Mouse (Mus musculus) liver, adult (tissue): ENCODE data around the gene Sorbs1.

Source experiments
- GATA4 ChIP-seq: IDR thresholded peaks from 2 replicates; pipeline ENCODE4 v1.6.1; 2014; ENCODE audit warnings: mild to moderate bottlenecking, low read length; ENCODE audit not compliant: insufficient replicate concordance

Sorbs1 gene

DNA sequence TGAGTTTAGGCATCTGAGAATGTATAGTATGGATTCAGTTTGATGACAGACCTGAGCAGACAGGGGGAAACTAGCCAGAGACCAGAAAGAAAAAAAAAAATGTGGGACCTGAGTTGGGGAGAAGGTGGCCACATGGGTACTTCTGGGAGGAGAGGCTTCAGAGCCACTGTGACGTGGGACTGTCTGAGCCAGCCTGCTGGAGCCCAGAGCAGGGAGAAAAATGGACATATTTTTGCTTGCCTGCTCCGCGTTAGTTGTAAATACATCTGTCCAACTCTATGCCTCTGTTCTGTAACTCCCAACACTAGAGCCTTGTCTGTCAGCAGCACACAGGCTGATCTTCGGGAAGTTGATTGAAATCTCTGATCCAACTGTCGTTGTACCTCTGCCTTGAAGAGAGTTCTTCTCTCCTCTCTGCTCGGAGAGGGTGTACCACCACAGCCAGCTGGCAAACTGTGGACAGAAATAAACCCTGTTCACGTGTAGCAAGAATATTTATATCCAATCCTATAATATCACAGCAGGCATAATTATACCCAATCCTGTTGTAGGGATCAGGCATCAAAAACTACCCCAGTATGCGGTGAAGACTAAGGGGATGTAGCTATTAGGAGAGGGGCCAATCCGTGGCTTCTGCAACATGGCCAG lies 12.9 kb upstream of the Sorbs1 start:
- TF ChIP-seq GATA4 = no peak

DNA sequence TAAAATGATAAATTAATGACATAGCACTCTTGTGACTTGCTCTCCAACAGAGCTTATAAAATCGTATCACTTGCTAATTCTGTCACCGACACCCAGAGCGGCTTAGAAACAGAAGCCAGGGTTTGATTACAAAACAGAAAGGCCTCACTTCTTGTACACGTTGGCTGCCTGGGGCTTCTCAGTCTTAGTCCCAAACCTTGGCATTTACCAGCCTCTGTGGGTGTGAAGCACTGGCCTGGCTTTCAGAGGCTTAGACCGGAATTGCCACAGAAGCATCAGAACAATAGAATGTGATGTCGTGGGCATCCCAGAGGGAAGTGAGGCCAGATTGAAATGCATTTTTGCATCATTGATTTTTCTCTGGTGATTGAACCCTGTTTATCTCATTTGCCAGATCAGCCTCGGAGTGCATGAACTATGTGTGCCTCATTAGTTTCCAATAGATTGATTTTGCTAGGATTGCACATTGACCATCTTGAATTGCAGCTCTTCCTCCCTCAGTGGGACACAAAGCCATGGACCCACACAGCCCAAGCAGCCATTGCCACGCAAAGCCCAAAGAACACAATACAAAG lies 9.9 kb upstream of the Sorbs1 start:
- TF ChIP-seq GATA4 = no peak

DNA sequence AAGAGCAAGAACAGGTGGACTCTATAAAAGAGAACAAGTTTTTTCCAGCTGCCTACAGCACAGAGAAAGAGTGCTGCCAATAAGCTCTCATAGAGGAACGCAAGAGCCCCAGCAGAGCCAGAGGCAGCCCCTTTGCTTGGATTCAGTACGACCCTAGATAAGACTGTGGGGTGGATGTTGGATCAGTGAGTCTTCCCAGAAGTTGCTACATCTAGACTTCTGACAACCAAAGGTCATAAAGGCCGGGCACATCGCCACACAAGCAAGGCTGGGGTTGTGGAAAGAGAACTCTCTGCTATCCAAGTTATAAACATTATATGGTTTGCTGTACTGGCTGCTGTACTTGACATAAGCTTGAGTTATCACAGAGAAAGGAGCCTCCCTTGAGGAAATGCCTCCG lies 6.8 kb upstream of the Sorbs1 start:
- peak; percentile 30; the same call in 1 of the 2 replicates for TF ChIP-seq GATA4

DNA sequence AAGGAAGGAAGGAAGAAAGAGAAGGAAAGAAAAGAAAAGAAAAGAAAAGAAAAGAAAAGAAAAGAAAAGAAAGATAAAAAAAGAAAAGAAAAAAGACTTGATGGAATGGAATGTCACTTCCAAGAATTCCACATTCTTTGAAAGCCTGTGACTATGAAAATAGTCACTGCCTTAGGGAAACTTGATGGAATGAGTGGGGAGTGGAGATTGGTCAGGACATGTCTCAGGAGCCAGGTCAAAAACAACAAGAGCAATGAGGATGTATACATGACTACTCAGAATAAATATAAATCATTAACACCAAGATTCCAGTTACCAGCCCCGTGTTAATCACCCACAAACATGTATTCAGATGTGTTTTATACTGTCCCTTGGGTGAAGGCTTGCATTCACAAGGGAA lies 5.1 kb upstream of the Sorbs1 start:
- no peak for TF ChIP-seq GATA4

DNA sequence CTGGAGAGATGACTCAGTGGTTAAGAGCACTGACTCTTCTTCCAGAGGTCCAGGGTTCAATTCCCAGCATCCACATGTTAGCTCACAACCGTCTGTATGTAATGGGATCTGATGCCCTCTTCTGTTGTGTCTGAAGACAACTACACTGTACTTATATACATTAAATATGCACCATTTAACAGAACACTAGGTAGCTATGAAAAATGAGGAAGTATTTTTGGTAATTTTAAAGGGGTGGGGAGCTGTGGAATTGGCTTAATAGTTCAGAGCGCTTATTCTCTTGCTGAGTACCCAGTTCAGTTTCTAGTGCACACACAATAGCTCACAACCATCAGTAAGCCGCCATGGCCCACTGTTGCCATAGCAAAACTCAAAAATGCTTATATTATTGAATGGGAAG lies 2.0 kb upstream of the Sorbs1 start:
- TF ChIP-seq GATA4 = no peak

DNA sequence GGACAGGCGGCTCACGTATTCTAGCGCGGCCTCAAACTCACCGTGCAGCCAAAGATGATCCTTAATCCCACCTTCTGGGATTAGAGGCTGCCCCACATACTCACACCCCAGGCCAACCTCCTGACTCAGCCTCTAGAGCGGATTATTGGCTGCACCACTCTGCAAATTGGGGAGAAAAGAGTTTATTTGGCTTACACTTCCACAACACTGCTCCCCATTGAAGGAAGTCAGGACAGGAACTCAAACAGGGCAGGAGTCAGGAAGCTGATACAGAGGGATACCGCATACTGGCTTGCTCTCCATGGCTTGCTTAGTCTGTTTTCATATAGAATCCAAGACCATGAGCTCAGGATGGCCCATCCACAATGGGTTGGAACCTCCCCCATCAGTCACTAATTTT lies 797 bp upstream of the Sorbs1 start:
- TF ChIP-seq GATA4 = no peak

DNA sequence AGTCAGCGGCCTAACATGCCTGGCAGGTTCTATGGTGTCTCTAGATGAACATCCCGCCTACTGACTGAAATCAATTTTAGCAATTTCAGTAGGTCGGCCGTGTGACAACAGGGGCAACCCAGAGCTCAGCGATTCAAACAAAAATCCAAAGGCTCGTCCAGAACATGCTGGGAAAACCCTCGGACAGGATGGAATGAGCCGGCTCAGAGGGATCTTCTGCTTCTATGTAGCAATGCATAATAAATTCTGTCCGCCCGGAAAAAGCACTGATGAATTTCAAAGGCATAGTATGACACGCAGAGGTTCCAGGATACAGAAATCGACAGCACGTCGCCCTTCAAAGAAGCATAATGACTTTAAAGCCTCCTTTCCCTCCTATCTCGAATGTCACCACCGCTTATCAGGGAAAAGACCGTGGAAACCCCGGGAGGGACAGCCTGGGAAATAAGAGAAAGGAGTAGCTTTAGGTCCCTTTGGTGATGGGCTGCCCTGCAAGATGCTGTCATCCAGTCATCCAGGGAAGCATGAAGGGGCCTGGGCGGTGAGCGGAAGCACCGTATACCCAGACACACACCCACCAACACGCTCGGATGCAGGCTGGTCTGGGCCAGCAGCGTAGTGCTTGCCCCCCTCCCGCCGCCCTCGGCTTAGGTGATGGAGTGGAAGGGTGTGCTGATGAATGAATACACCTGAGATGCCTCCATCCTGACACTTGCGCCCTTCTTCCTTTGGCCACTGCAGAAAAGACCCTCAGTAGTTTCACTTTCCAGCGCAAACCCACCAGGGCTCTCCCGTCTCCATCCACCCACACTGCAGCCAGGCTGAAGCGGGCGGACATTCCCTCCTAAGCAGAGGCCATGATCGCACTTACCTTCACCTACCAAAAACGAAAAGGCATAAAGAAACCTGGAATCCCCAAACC lies 818 bp downstream of the Sorbs1 start:
- no peak for TF ChIP-seq GATA4

DNA sequence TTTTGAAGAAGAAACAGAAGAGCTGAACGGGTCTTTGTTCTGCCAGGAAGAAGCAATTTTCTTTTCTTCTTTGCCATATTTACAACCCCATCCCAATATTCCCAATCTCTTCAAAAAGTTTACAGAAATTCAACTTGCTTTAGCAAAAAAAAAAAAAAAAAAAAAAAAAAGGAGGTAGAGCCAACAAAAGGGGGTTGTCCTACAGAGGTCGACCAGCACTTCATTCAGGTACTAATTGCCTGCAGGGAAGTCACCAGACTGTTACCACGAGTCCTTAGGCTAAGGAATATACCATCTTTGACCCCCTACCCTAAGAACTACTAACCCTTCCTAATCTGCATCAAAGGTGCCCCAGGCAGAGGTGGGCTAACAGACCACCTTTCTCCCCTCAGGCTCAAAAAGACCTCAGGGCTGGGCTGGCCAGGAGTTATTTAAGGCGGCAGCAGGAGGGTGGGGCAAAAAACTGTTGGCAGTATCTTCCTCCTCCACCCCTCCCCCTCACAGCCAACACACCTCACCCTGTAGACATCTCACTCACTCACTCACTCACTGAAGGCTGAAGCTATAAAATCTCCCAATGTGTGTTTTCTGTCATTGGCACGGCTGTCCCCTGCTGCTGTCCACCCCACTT lies 1.8 kb downstream of the Sorbs1 start:
- TF ChIP-seq GATA4 = no peak

DNA sequence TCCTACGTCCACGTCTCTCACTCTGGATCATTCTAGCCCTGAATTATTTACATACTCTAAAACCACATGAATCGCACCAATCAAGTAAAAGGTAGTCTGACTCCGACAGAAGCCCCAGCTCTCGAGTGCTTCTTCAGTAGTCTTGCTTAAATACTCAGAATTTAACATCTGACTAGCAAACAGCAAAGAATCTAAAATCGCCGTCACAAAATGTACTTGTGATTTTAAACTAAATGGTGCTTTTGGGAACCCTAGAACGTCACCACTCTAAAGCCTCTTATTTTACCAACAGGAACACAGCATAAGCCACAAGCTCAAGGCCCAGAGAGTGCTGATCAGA lies 2.5 kb downstream of the Sorbs1 start:
- no peak for TF ChIP-seq GATA4

DNA sequence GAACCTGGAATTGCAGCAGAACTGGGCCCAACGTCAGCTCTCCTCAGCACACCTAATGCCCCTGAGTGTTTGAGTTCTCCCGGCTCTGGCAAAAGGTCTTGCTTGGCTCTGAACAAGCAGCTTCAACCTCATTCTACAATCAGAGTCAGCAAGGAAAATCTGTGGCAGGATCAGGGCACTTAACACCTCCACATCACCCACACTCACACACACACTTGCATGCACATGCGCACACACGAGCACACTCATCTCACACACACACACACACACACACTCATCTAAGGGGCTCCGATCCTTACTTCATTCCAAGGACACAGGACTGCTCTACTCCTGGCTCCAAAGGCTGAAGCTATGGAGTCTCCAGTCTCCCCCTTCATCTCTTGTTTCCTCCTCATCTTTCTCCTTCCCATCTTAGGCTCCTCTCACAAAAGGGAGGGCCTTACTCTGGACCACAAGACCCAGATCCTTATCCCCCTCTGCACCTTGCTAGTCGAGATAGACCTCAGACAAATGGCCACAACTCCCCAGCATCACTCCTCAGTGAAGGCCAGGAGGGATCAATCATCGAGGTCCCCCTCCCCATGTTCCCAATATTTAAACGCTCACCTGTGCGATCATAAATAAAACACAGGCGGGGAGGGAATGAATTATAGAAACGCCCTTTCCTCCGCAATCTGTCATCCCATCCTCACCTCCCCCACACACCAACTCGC lies 3.0 kb downstream of the Sorbs1 start:
- no peak for TF ChIP-seq GATA4

DNA sequence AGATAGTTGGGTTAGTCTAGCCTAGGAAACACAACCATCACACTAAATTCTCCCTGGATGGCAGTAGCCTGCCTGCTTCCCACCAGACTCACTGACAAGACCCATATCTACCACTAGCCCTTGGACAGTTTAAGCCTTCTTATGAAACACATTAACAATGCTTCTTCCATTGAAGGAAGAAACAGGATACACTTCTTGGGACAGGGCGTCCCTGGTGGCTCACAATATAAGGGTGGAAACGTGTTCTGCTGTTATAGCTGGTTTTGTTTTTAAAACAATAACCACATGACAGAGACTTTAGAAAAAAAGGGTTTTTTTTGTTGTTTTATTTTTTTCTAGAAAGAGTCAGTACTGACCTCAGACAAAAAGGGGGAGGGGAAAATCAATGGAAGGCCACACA lies 4.3 kb downstream of the Sorbs1 start:
- TF ChIP-seq GATA4 = no peak

DNA sequence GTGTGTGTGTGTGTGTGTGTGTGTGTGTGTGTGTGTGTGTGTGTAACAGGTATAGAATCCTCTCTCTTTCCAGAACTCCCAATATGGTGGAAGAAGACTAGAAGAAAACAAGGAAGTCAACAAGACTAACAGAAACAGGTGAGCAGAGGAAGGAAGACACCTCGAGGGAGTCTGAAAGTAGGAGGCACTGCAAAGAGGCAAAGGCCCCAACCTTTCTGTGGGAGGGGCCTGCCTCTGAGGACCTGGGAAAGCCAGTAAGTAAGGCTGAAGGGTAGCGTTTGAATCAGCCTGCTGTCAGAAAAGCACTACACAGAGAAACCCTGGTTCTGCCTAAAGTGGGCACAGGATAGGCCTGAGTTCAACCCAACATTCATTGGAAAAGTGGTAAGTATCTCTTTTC lies 4.7 kb downstream of the Sorbs1 start:
- TF ChIP-seq GATA4 = no peak

DNA sequence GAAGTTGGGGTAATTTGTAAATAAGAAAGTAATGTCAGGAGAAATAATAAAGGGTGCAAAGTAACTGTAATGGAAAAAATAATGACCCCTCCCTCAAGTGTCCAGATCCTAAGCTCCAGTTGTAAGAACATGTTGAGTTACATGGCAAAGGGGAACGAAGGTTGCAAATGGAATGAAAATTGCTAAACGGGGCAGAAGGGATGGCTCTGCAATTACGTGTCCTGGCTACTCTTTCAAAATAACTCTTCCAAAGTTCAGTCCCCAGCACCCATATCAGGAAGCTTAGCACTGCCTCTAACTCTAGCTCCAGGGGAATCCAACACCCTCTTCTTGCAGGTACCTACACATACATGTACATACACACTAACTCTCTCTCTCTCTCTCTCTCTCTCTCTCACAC lies 6.6 kb downstream of the Sorbs1 start:
- TF ChIP-seq GATA4 = no peak

DNA sequence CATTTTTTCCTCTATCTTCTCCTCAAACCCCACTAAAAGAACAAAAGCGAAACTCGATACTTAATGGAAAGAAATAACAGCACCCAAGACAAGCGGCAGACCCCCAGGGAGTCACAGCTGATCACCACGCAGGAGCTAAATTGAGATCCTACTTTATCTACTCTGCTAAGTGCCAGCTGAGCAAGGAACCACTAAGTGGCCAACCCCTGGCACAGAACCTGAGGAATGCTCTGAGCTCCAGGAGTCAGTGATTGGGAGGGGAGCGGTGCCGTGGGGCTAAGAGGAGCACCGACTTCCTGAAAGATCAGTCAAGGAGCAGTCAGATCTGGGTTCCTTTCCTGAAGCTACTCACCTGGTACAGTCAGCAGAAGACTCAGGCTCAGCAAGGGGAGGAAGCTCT lies 9.2 kb downstream of the Sorbs1 start:
- TF ChIP-seq GATA4 = no peak

DNA sequence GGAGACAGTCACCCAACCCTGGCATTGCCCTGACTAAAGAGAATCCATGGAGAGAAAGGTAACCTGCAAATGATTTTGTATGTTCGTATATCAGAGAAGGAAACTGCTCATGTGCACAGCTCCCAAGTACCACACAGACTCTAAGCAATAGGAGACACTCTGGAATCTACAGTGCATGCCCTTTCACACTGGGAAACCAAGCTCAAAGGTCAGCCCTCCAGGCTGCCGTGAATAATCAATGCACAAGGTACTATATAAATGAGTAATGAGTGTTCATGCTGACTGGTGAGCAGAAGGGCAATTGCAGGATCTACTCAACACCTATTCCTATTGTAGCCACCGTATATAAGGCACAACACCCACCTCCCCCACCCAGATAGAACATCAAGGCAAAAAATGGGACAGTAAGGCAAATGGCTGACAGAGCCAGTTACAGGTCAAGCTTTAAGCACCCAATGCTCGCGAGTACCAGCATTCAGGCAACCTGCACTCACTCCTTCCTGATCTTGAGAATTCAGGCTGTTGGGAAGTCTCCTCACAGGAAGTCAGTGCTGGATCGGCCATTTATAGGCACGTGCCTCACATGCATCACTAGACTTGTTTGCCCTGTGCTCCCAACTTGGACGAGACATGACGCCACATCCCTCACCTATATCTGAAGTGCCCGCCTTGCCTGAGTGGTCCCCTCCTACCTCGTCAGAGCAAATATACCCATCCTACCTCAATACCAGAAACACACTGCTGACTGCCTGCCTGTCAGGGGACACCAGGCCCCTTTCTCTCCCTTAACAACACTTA lies 13.4 kb downstream of the Sorbs1 start:
- TF ChIP-seq GATA4 = no peak

DNA sequence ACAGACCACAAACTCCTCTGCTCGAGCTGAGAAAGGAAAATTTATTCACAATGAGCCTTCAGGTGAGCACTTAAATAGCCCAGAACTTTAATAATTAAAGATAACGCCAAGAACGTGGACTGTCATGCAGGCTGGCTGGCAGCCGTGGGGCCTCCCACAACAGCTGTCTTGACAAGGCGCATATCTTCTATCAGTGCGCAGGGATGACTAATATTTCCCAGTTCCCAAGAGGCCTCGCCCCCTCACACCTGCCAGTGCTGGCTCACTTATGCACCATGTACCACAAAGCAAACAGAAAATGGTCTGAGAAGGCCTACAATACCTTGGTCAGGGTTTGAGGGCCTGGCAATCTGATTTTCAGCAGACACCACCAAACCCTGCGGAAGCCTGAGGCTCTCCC lies 14.4 kb downstream of the Sorbs1 start:
- no peak for TF ChIP-seq GATA4
